Mouse (Mus musculus) G1E (cell line): ENCODE data around the gene Dlk1.

Experiments used
- CTCF ChIP-seq: IDR thresholded peaks from 2 replicates; pipeline ENCODE4 v1.5.1; 2012; ENCODE audit warnings: low read depth, low read length, inconsistent platforms, mixed read lengths
- POLR2AphosphoS5 ChIP-seq: IDR thresholded peaks from 2 replicates; pipeline ENCODE4 v1.6.1; 2012; ENCODE audit warnings: low read depth, low read length, inconsistent platforms; ENCODE audit not compliant: insufficient replicate concordance
- TAL1 ChIP-seq: conservative IDR thresholded peaks from 2 replicates; pipeline ENCODE4 v1.6.1; 2012; ENCODE audit warnings: low read depth, low read length, inconsistent platforms, mixed read lengths

- TF ChIP-seq CTCF: no peak
- TF ChIP-seq TAL1: no peak
- TF ChIP-seq POLR2AphosphoS5: no peak
Measured at GRCm38 (mm10) chr12:109403752-109404151, 48.9 kb upstream of the Dlk1 start.
